Mouse (Mus musculus) forelimb bud, embryonic 11.5 days (tissue): ENCODE measurements at regions not wholly inside any gene's neighbourhood (a gene's known extent, or its start where the extent isn't known, plus 50 kb on each side); places are given as distances from the start of the nearest gene placed in this dataset.

Source experiments
- DNase-seq: peaks from one replicate; pipeline ENCODE4 v3.0.0-alpha.2; 2012; ENCODE audit warnings: low read depth, low spot score

DNA sequence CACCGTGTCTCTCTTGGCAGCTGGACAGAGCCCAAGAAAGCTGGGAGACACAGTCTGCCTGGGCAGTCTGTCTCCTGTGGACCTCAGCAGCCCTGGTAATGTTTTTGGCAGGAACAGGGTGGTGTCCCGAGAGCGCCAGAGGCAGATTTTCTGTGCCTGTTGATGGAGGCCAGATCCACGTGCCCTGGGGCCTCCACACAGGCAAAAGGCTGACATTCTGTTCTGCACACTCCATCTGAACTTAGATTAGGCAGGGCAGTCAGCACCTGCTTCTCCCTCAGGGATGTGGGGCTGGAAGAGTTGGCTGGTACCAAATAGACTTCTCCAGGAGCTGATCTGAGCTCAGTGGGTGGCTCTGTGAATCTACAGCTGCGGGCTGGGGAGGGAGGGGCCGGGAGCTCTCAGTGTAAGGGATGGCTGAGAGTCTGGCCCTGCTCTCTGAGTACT, 83.8 kb downstream of the Gadd45g start:
- DNase-seq: no peak

GRCm38 (mm10) chr13:51930931-51931330, 84.5 kb downstream of the Gadd45g start:
- no peak for DNase-seq

- no peak for DNase-seq
Observed at GRCm38 (mm10) chr13:51935827-51936226, 89.3 kb downstream of the Gadd45g start.

DNA sequence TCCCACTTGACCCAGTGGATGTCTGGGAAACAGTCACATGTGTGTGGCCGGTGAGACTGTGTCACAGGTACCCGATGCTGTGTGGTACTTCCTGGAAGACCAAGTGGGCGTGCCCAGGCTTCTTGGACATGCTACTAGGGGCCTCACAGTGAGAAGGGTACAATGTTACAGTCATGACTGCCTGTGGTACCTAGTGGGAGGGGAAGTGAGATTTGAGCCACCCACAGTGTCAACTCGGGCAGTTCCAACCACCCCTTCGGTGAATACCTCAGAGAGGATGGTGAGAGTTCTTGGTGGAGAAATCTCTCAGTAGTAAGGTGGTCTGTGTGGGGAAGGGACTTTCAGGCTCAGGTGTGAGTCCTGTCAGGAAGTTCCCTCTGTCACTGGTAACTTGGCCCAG, 90.0 kb downstream of the Gadd45g start:
- no peak for DNase-seq

DNA sequence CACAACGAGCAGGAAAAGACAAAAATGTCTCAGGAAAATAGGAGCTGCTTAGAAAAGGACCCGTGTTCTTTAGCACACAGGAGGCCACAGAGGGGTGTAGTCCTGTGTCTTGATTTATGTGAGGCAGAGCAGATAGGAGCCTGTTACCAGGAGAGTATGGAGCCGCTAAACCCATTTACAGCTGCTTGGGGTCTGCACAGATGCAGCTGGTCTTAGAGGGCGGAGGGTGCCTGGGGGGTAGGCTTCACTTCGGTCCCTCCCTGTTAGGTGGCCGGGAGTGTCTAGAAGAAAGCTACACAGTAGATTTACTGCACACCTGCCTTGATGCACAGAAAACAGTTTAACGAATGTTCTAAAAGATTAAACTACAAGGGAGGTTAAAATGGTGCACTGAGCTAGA, 91.4 kb downstream of the Gadd45g start:
- DNase-seq: no peak

DNA sequence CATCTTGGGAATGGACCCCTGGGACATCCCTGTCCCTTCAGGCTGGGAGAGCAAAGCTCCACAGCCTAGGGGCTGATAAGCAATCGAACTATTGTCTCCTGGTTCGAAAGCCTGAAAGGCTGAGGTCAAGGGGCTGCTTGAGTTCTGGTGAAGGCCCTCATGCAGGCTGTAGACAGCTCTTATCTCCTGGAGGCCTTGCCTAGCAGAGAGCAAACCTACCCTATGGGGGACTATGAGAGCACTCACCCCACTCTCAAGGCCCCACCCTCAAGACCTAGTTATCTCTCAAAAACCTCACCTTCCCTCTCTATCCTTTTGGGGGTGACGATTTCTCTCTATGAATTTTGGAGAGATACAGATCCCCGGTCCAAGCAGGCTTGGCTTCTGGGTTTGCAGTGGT, 92.8 kb downstream of the Gadd45g start:
- no peak for DNase-seq

GRCm38 (mm10) chr13:51939715-51940114, 93.2 kb downstream of the Gadd45g start:
- DNase-seq: no peak

- no peak for DNase-seq
Observed at GRCm38 (mm10) chr13:51946171-51946570, 99.7 kb downstream of the Gadd45g start.

DNA sequence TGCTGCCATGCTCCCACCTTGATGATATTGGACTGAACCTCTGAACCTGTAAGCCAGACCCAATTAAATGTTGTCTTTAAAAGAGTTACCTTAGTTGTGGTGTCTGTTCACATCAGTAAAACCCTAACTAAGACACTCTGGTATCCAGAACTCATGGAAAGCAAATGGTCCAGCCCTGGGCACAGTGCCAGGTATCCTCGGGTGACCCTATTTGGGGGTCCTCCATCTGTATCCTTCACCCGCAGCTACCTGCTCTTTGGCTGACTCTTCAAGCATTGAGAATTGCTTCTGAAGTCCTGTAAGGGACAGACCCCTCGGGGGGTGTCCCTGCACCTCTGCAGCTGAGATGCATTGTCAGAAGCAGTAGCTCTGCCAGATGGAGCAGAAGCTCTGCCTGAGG, 102.4 kb downstream of the Gadd45g start:
- no peak for DNase-seq

DNA sequence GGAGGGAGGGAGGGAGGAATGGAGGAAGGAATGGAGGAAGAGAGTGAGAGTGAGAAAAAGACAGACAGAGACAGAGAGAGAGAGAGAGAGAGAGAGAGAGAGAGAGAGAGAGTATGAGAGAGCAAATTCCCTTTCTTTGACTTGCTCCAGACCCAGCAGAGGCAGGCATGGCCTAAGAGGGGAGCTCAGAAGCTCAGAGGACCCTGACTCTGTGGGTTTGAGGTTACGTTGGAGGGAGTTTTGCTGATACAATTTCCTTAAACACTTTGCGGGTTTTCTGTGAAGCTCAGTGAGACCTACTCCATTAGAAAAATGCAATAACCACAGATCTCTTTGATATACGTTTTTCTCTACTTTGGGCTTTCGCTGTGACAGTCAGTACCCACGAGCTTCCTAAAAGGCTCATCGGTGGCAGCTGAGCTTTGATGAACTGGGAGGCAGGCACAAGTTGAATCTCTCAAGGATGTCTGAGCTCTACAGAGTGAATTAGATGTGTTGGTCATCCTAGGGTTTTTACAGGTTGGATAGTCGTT, 105.1 kb downstream of the Gadd45g start:
- DNase-seq: no peak

GRCm38 (mm10) chr13:51953084-51953483, 106.6 kb downstream of the Gadd45g start:
- DNase-seq: no peak

GRCm38 (mm10) chr13:51953569-51953968, 107.1 kb downstream of the Gadd45g start:
- no peak for DNase-seq

GRCm38 (mm10) chr13:51957101-51957500, 110.6 kb downstream of the Gadd45g start:
- no peak for DNase-seq

DNA sequence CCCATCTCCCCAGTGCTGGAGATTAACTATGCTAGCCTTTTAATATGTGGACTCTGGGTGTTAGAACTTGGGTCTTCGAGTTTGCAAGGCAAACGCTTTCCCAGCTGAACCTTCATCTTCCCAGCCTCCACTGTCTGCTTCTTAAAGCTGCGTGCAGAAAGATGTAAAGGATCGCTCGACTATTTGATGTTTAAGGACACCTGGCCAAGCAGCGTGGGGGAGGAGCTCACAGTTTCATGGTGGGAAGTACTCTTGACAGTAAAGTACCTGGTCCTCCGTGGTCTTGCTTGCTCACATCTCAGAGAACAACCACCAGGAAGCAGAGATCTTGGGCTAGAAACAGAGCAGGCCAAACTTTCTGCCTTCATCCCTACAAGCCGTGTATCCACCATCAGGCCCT, 113.1 kb downstream of the Gadd45g start:
- no peak for DNase-seq

- DNase-seq: no peak
Observed at GRCm38 (mm10) chr13:51960262-51960661, 113.8 kb downstream of the Gadd45g start.

DNA sequence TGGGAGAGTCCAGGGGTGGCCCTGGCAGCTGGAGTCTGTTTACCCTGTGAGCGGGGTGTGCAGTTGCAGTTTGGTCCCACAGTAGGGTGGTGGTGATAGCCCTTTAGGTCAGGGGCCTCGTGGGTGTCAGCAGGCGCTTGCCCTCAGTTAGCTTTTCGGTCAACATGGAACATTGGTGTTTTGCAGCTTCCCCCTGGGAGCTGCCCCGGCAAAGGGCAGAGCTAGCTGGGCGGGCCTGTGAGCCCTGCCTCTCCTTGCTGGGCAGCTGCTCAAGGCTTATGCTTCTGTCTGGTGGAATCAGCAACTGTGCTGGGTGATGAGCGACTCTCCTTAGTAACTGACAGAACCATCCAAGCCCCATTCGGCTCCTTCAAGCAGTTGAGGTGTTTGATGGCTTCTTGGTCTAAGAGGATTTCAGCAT, 115.7 kb downstream of the Gadd45g start:
- DNase-seq: no peak

DNA sequence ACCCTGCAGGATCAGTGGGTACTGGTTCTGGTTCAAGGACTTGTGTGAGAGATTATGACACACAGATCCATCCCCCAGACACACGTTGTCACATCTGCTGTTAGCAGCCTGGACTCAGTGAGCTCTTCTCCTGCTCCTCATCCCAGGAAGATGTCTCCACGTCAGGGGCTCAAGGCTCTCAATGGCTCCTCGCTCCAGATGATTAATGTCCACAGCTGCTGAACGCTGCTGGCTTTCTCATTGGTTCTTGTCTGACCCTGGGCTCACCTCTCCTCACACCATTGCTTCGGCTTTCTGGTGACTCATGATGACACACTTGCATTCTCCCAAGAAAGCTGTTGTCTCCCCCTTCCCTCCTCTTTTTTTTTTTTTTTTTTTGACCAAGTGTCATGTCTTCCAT, 116.2 kb downstream of the Gadd45g start:
- DNase-seq: no peak

DNA sequence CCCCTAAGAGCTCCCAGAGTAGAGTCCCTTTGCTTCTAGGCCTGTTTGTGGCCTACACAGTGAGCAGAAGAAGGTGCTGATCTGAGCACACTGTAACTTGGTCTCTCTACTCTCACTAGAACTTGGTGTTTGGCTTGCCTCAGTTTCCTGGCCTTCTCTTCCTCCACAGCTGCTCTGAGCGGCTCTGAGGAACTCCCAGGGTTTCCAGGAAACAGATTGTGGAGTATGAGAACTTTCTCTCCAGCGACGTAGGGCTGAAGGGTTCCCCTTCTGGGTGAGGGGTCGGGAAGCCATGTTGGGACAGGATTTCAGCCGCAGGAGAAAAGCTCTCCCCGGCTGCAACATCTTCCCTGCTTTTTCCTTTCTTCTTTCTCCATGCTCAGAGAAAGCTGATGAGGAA, 117.5 kb downstream of the Gadd45g start:
- no peak for DNase-seq

GRCm38 (mm10) chr13:51964416-51964815, 117.9 kb downstream of the Gadd45g start:
- DNase-seq: no peak

DNA sequence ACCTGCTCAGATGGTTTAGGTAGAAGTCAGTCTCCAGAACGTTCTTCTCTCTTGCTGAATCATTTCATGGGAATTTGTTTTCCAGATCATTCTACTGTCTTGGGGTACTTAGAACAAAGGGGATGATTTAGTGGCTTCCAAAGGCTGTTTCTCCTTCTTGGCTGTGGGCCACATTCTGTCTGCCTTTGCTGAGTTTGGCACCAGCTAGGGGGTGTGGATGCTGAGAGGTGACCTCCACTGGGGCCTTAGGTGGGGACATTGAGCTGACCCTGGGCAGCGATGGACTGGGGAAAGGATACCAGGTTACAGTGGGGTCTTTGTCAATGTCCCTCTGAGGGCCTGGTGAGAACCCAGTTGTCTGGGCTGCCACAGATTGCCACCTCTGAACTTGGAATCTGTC, 118.4 kb downstream of the Gadd45g start:
- no peak for DNase-seq

- no peak for DNase-seq
Observed at GRCm38 (mm10) chr13:51968103-51968502, 121.6 kb downstream of the Gadd45g start.

DNA sequence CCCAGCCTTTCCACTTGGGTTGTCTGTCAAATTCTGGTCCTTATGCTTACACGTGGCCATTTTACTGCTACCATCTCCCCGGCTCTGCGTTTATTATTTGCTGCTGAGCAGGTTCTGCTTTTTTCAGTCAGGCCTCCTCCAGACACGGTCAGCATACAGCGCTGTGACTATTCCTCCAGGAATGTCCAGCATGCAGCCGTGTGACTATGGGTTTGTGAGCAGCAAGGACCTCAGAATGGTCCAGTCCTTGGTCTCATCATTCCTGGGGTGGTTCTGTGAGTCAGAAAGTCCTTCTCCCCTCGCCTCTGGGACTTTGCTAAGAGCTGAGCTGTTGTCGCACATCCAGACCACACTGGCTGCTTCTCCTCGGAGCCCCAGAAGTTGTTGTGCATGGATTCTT, 122.3 kb downstream of the Gadd45g start:
- DNase-seq: no peak

- DNase-seq: no peak
Observed at GRCm38 (mm10) chr13:51970051-51970450, 123.6 kb downstream of the Gadd45g start.

- no peak for DNase-seq
Observed at GRCm38 (mm10) chr13:51972656-51973310, 126.3 kb downstream of the Gadd45g start.
